Mouse (Mus musculus) liver, embryonic 11.5 days (tissue): ENCODE measurements around the gene Zfp882. TPM values are rescaled to one million over a fixed set of nuclear protein-coding genes. Genes with fewer than 3 reads are reported as not detected.
"Not testable (repeated sequence)": the region's sequence is repeated elsewhere in the genome, so short reads cannot be mapped to it uniquely, and the experiment has no call there.

Experiments
- ATAC-seq: fragments of 200-750 bp; cut with Nextera tagmentation; replicated peaks from 2 replicates; pipeline ENCODE4 v1.8.0; 2017; ENCODE audit warnings: moderate number of reproducible peaks, mild to moderate bottlenecking, moderate TSS enrichment, moderate library complexity; ENCODE audit not compliant: low FRiP score
- DNase-seq: peaks from one replicate; pipeline ENCODE4 v3.0.0-alpha.2; 2017; ENCODE audit warnings: low spot score
- H3K27ac ChIP-seq: fragments of 300-500 bp; sonication (generic); 2 replicates; pipeline ENCODE4 v1.5.1; 2014; ENCODE audit warnings: mild to moderate bottlenecking, low read depth, low read length, control low read depth
- H3K27me3 ChIP-seq: fragments of 300-500 bp; sonication (generic); replicated peaks from 2 replicates; pipeline ENCODE4 v1.6.1; 2014; ENCODE audit warnings: low read length, mixed read lengths; ENCODE audit not compliant: control insufficient read depth, insufficient read depth
- H3K36me3 ChIP-seq: fragments of 300-500 bp; sonication (generic); 2 replicates; pipeline ENCODE4 v1.6.1; 2014; ENCODE audit warnings: mild to moderate bottlenecking, low read length, moderate library complexity, mixed read lengths; ENCODE audit not compliant: control insufficient read depth, insufficient read depth
- H3K4me1 ChIP-seq: fragments of 300-500 bp; sonication (generic); replicated peaks from 2 replicates; pipeline ENCODE4 v1.6.1; 2014; ENCODE audit warnings: low read length, mixed read lengths; ENCODE audit not compliant: control insufficient read depth, insufficient read depth
- H3K4me2 ChIP-seq: fragments of 300-500 bp; sonication (generic); 2 replicates; pipeline ENCODE4 v1.6.1; 2014; ENCODE audit warnings: mild to moderate bottlenecking, control low read depth, moderate library complexity
- H3K4me3 ChIP-seq: fragments of 300-500 bp; sonication (generic); 2 replicates; pipeline ENCODE4 v1.5.1; 2014; ENCODE audit warnings: low read depth, low read length, control low read depth
- H3K9ac ChIP-seq: fragments of 300-500 bp; sonication (generic); 2 replicates; pipeline ENCODE4 v1.6.1; 2014; ENCODE audit warnings: low read depth, low read length, control low read depth
- H3K9me3 ChIP-seq: fragments of 300-500 bp; sonication (generic); 2 replicates; pipeline ENCODE4 v1.6.1; 2016; ENCODE audit warnings: low read length, inconsistent platforms, mixed read lengths; ENCODE audit not compliant: control insufficient read depth
- WGBS: fragments of 180-500 bp; shearing (Covaris S2); extraction: QIAGEN DNeasy Blood & Tissue Kit; methylation state at CpG from one replicate; pipeline ENCODE4 v1.1.7; 2014; 5-methylcytosine and 5-hydroxymethylcytosine counted together
- polyA plus RNA-seq: library from polyadenylated mRNA; unstranded; fragments of >200 nt; fragmentation: Nextera tagmentation; extraction: Ambion mirVana; gene quantifications from 2 replicates; pipeline ENCODE4 v1.2.1, GENCODE M21; 2014

The Zfp882 gene
- polyA plus RNA-seq, 1 experiment from 2014 or later = 1.6 TPM

GRCm38 (mm10) chr8:71948624-71949023 lies 40.2 kb downstream of the Zfp882 start:
- Histone ChIP-seq H3K4me1 (peaks cover 6% of the 10 kb centered on the region; the same call in 1 of the 2 replicates), H3K9me3 (no peaks in the 10 kb centered on the region), H3K9ac (no peak overlapping the region), H3K27me3 (no peaks in the 10 kb centered on the region), H3K27ac (no peak overlapping the region), H3K4me3 (no peak overlapping the region), H3K4me2 (no peak overlapping the region), H3K36me3 (no peaks in the 10 kb centered on the region)
- DNase-seq = no peak
- 89% methylated on average over 5 of the region's 5 CpGs for WGBS
- no peak for ATAC-seq

- WGBS = 4% methylated on average over 34 of the region's 34 CpGs
These were observed 42.2 kb downstream of the Zfp882 start, which contains the start of gene Zfp961 for GRCm38 (mm10) chr8:71950482-71951221. TSS of gene Zfp961 (plus strand) at chr8:71951038.

GRCm38 (mm10) chr8:71951436-71952161 lies 43.2 kb downstream of the Zfp882 start:
- Histone ChIP-seq H3K36me3 (peaks cover 3% of the 10 kb centered on the region; the same call in 1 of the 2 replicates), H3K4me2 (peak overlapping the region; percentile 81), H3K9me3 (no peaks in the 10 kb centered on the region), H3K9ac (peak overlapping the region; percentile 84), H3K4me1 (peaks cover 6% of the 10 kb centered on the region; the same call in 1 of the 2 replicates), H3K27me3 (no peaks in the 10 kb centered on the region), H3K4me3 (peak overlapping the region; percentile 83), H3K27ac (no peak overlapping the region; the same call in 1 of the 2 replicates)
- ATAC-seq (no peak), DNase-seq (peak; percentile 34)
- 26% methylated on average over 13 of the region's 14 CpGs for WGBS

More at GRCm38 (mm10) chr8:71950482-71951221, 42.2 kb downstream of the Zfp882 start, which contains the start of gene Zfp961:
- Histone ChIP-seq H3K9ac (peak within 1 kb of the TSS; percentile 84), H3K27ac (peak within 1 kb of the TSS; percentile 78), H3K4me2 (peak within 1 kb of the TSS; percentile 81), H3K4me3 (peak within 1 kb of the TSS; percentile 83), H3K9me3 (no peaks in the 10 kb centered on the region), H3K36me3 (peaks cover 3% of the 10 kb centered on the region; the same call in 1 of the 2 replicates), H3K27me3 (no peaks in the 10 kb centered on the region), H3K4me1 (peaks cover 6% of the 10 kb centered on the region; the same call in 1 of the 2 replicates)
- DNase-seq = peak; percentile 91
- ATAC-seq = peak; percentile 100

- peaks cover 6% of the 10 kb centered on the region; the same call in 1 of the 2 replicates for H3K4me1 ChIP-seq
- peaks cover 3% of the 10 kb centered on the region; the same call in 1 of the 2 replicates for H3K36me3 ChIP-seq
- H3K27me3 ChIP-seq = no peaks in the 10 kb centered on the region
- H3K4me3 ChIP-seq = 0 out of 2 replicates have a peak overlapping the region, but pooled peaks have one; percentile 83
- DNase-seq (no peak), ATAC-seq (no peak)
- H3K9ac ChIP-seq = no peak overlapping the region
- H3K9me3 ChIP-seq = no peaks in the 10 kb centered on the region
- 88% methylated on average over 1 of the region's 1 CpGs for WGBS
- H3K27ac ChIP-seq = no peak overlapping the region
- H3K4me2 ChIP-seq = no peak overlapping the region; the same call in 1 of the 2 replicates
These were observed 44.1 kb downstream of the Zfp882 start for GRCm38 (mm10) chr8:71952489-71952888.

GRCm38 (mm10) chr8:71952961-71953700 lies 44.7 kb downstream of the Zfp882 start:
- ATAC-seq, H3K4me3 ChIP-seq, H3K4me1 ChIP-seq, H3K4me2 ChIP-seq, DNase-seq, H3K27ac ChIP-seq, H3K9ac ChIP-seq, H3K36me3 ChIP-seq, H3K9me3 ChIP-seq, H3K27me3 ChIP-seq: not testable (repeated sequence)
- 93% methylated on average over 16 of the region's 16 CpGs for WGBS

GRCm38 (mm10) chr8:71954666-71955065 lies 46.3 kb downstream of the Zfp882 start:
- H3K9ac ChIP-seq = no peak overlapping the region
- no peak for ATAC-seq
- no peak overlapping the region for H3K27ac ChIP-seq
- H3K4me2 ChIP-seq = no peak overlapping the region
- H3K36me3 ChIP-seq = peaks cover 5% of the 10 kb centered on the region; the same call in 1 of the 2 replicates
- H3K4me3 ChIP-seq = no peak overlapping the region
- H3K27me3 ChIP-seq = no peaks in the 10 kb centered on the region
- H3K9me3 ChIP-seq = no peaks in the 10 kb centered on the region
- DNase-seq = no peak
- peaks cover 5% of the 10 kb centered on the region; the same call in 1 of the 2 replicates for H3K4me1 ChIP-seq
- WGBS = 93% methylated on average over 9 of the region's 9 CpGs

- H3K4me3 ChIP-seq = no peak overlapping the region
- no peaks in the 10 kb centered on the region for H3K4me1 ChIP-seq
- H3K9ac ChIP-seq = no peak overlapping the region
- no peaks in the 10 kb centered on the region for H3K27me3 ChIP-seq
- H3K27ac ChIP-seq = no peak overlapping the region
- no peak for DNase-seq
- peaks cover 11% of the 10 kb centered on the region for H3K36me3 ChIP-seq
- no peaks in the 10 kb centered on the region for H3K9me3 ChIP-seq
- no peak for ATAC-seq
- no peak overlapping the region for H3K4me2 ChIP-seq
These were observed 52.1 kb downstream of the Zfp882 start for GRCm38 (mm10) chr8:71960483-71960882.

- Histone ChIP-seq H3K4me2 (no peak overlapping the region), H3K9me3 (no peaks in the 10 kb centered on the region; the same call in 1 of the 2 replicates), H3K27me3 (no peaks in the 10 kb centered on the region), H3K4me1 (no peaks in the 10 kb centered on the region), H3K27ac (no peak overlapping the region), H3K9ac (no peak overlapping the region), H3K36me3 (peaks cover 20% of the 10 kb centered on the region), H3K4me3 (no peak overlapping the region)
- DNase-seq = no peak
- no peak for ATAC-seq
- WGBS = 89% methylated on average over 5 of the region's 5 CpGs
These were observed 53.4 kb downstream of the Zfp882 start for GRCm38 (mm10) chr8:71961796-71962195.
